Mouse (Mus musculus) forebrain, embryonic 12.5 days (tissue): ENCODE measurements around the gene Kif14. TPM values are rescaled to one million over a fixed set of nuclear protein-coding genes. Genes with fewer than 3 reads are reported as not detected.
"Not testable (repeated sequence)": the region's sequence is repeated elsewhere in the genome, so short reads cannot be mapped to it uniquely, and the experiment has no call there.

Experiments used
- ATAC-seq: fragments of 200-750 bp; cut with Nextera tagmentation; 2 replicates; pipeline ENCODE4 v1.8.0; 2017; ENCODE audit warnings: moderate TSS enrichment; ENCODE audit not compliant: low FRiP score
- H3K27ac ChIP-seq: fragments of 300-500 bp; sonication (generic); 2 replicates; pipeline ENCODE4 v1.5.1; 2016; ENCODE audit warnings: mild to moderate bottlenecking
- H3K27me3 ChIP-seq: fragments of 300-500 bp; sonication (generic); 2 replicates; pipeline ENCODE4 v1.6.1; 2016; ENCODE audit warnings: mild to moderate bottlenecking
- H3K36me3 ChIP-seq: fragments of 300-500 bp; sonication (generic); replicated peaks from 2 replicates; pipeline ENCODE4 v1.6.1; 2016; ENCODE audit warnings: mild to moderate bottlenecking
- H3K4me1 ChIP-seq: fragments of 300-500 bp; sonication (generic); 2 replicates; pipeline ENCODE4 v1.6.1; 2016
- H3K4me2 ChIP-seq: fragments of 300-500 bp; sonication (generic); 2 replicates; pipeline ENCODE4 v1.6.1; 2016; ENCODE audit warnings: mild to moderate bottlenecking, moderate library complexity
- H3K4me3 ChIP-seq: fragments of 300-500 bp; sonication (generic); replicated peaks from 2 replicates; pipeline ENCODE4 v1.5.1; 2016; ENCODE audit warnings: mild to moderate bottlenecking
- H3K9ac ChIP-seq: fragments of 300-500 bp; sonication (generic); 2 replicates; pipeline ENCODE4 v1.6.1; 2016; ENCODE audit warnings: mild to moderate bottlenecking
- H3K9me3 ChIP-seq: fragments of 300-500 bp; sonication (generic); 2 replicates; pipeline ENCODE4 v1.6.1; 2016
- WGBS: fragments of 180-500 bp; shearing (Covaris S2); methylation state at CpG from one replicate; pipeline ENCODE4 v1.1.7; 2016; 5-methylcytosine and 5-hydroxymethylcytosine counted together
- polyA plus RNA-seq: library from polyadenylated mRNA; unstranded; fragments of >200 nt; fragmentation: Nextera tagmentation; extraction: Ambion mirVana; gene quantifications from 2 replicates; pipeline ENCODE4 v1.2.1, GENCODE M21; 2016

The Kif14 gene
- polyA plus RNA-seq, 1 experiment from 2014 or later = 10.2 TPM

- ATAC-seq, H3K9ac ChIP-seq, H3K27me3 ChIP-seq, H3K9me3 ChIP-seq, H3K4me2 ChIP-seq, H3K27ac ChIP-seq, H3K4me1 ChIP-seq, H3K4me3 ChIP-seq: not testable (repeated sequence)
- H3K36me3 ChIP-seq = peaks cover 39% of the 10 kb centered on the region
- WGBS = 89% methylated on average over 10 of the region's 10 CpGs
Observed at GRCm38 (mm10) chr1:136506255-136506654, 40.1 kb downstream of the Kif14 start.

GRCm38 (mm10) chr1:136512317-136512716 lies 46.2 kb downstream of the Kif14 start:
- H3K4me2 ChIP-seq = no peak overlapping the region
- no peak overlapping the region for H3K4me3 ChIP-seq
- H3K36me3 ChIP-seq = peaks cover 52% of the 10 kb centered on the region
- WGBS = 87% methylated on average over 6 of the region's 6 CpGs
- no peaks in the 10 kb centered on the region for H3K9me3 ChIP-seq
- H3K27me3 ChIP-seq = no peaks in the 10 kb centered on the region
- no peak overlapping the region for H3K9ac ChIP-seq
- no peak for ATAC-seq
- H3K4me1 ChIP-seq = no peaks in the 10 kb centered on the region
- H3K27ac ChIP-seq = no peak overlapping the region

GRCm38 (mm10) chr1:136513181-136513580 lies 47.0 kb downstream of the Kif14 start:
- no peak overlapping the region for H3K27ac ChIP-seq
- 93% methylated on average over 11 of the region's 11 CpGs for WGBS
- H3K9me3 ChIP-seq = no peaks in the 10 kb centered on the region
- H3K27me3 ChIP-seq = no peaks in the 10 kb centered on the region
- H3K4me3 ChIP-seq = no peak overlapping the region
- H3K4me1 ChIP-seq = no peaks in the 10 kb centered on the region
- H3K36me3 ChIP-seq = peaks cover 46% of the 10 kb centered on the region
- no peak overlapping the region for H3K9ac ChIP-seq
- H3K4me2 ChIP-seq = no peak overlapping the region
- ATAC-seq = no peak

GRCm38 (mm10) chr1:136518699-136519356 lies 52.7 kb downstream of the Kif14 start:
- Histone ChIP-seq H3K9ac (no peak overlapping the region), H3K9me3 (no peaks in the 10 kb centered on the region), H3K4me2 (no peak overlapping the region), H3K4me1 (no peaks in the 10 kb centered on the region), H3K27ac (no peak overlapping the region), H3K36me3 (peaks cover 57% of the 10 kb centered on the region), H3K4me3 (no peak overlapping the region), H3K27me3 (no peaks in the 10 kb centered on the region)
- 93% methylated on average over 7 of the region's 7 CpGs for WGBS
- no peak for ATAC-seq

- 80% methylated on average over 11 of the region's 11 CpGs for WGBS
Observed at GRCm38 (mm10) chr1:136521363-136521937, 55.3 kb downstream of the Kif14 start.

GRCm38 (mm10) chr1:136524917-136525316 lies 58.8 kb downstream of the Kif14 start:
- Histone ChIP-seq H3K27me3 (no peaks in the 10 kb centered on the region), H3K9me3 (no peaks in the 10 kb centered on the region), H3K4me1 (no peaks in the 10 kb centered on the region), H3K36me3 (peaks cover 55% of the 10 kb centered on the region), H3K4me2 (no peak overlapping the region), H3K27ac (no peak overlapping the region), H3K9ac (no peak overlapping the region), H3K4me3 (no peak overlapping the region)
- ATAC-seq = no peak
- WGBS = 26% methylated on average over 2 of the region's 2 CpGs

More at GRCm38 (mm10) chr1:136521363-136521937, 55.3 kb downstream of the Kif14 start:
- H3K27me3 ChIP-seq = no peaks in the 10 kb centered on the region
- no peak overlapping the region for H3K4me3 ChIP-seq
- no peak overlapping the region for H3K4me2 ChIP-seq
- no peaks in the 10 kb centered on the region for H3K4me1 ChIP-seq
- no peak overlapping the region for H3K9ac ChIP-seq
- ATAC-seq = no peak
- no peaks in the 10 kb centered on the region for H3K9me3 ChIP-seq
- H3K36me3 ChIP-seq = peaks cover 45% of the 10 kb centered on the region
- H3K27ac ChIP-seq = no peak overlapping the region

- H3K4me2 ChIP-seq = no peak overlapping the region
- WGBS = 79% methylated on average over 6 of the region's 6 CpGs
- H3K27ac ChIP-seq = no peak overlapping the region
- no peaks in the 10 kb centered on the region for H3K4me1 ChIP-seq
- H3K36me3 ChIP-seq = peaks cover 58% of the 10 kb centered on the region
- no peaks in the 10 kb centered on the region for H3K27me3 ChIP-seq
- no peaks in the 10 kb centered on the region for H3K9me3 ChIP-seq
- H3K9ac ChIP-seq = no peak overlapping the region
- no peak overlapping the region for H3K4me3 ChIP-seq
- no peak for ATAC-seq
Observed at GRCm38 (mm10) chr1:136525818-136526217, 59.7 kb downstream of the Kif14 start.

GRCm38 (mm10) chr1:136527163-136527562 lies 61.0 kb downstream of the Kif14 start:
- no peak overlapping the region for H3K4me3 ChIP-seq
- no peak overlapping the region for H3K27ac ChIP-seq
- no peaks in the 10 kb centered on the region for H3K4me1 ChIP-seq
- no peaks in the 10 kb centered on the region for H3K9me3 ChIP-seq
- no peaks in the 10 kb centered on the region for H3K27me3 ChIP-seq
- 88% methylated on average over 16 of the region's 16 CpGs for WGBS
- peaks cover 51% of the 10 kb centered on the region for H3K36me3 ChIP-seq
- ATAC-seq = no peak
- no peak overlapping the region for H3K4me2 ChIP-seq
- no peak overlapping the region for H3K9ac ChIP-seq

GRCm38 (mm10) chr1:136532556-136532955 lies 66.4 kb downstream of the Kif14 start:
- no peaks in the 10 kb centered on the region for H3K4me1 ChIP-seq
- no peak overlapping the region for H3K4me3 ChIP-seq
- H3K9ac ChIP-seq = no peak overlapping the region
- no peak overlapping the region for H3K27ac ChIP-seq
- H3K9me3 ChIP-seq = 0 out of 2 replicates have a peak, but pooled peaks cover 4% of the 10 kb centered on the region
- peaks cover 21% of the 10 kb centered on the region for H3K36me3 ChIP-seq
- H3K4me2 ChIP-seq = no peak overlapping the region
- ATAC-seq = no peak
- 90% methylated on average over 3 of the region's 3 CpGs for WGBS
- H3K27me3 ChIP-seq = no peaks in the 10 kb centered on the region

GRCm38 (mm10) chr1:136536947-136537346 lies 70.8 kb downstream of the Kif14 start:
- Histone ChIP-seq H3K36me3 (no peaks in the 10 kb centered on the region), H3K27me3 (no peaks in the 10 kb centered on the region), H3K27ac (no peak overlapping the region), H3K9me3 (0 out of 2 replicates have a peak, but pooled peaks cover 4% of the 10 kb centered on the region), H3K9ac (no peak overlapping the region), H3K4me3 (no peak overlapping the region), H3K4me2 (no peak overlapping the region), H3K4me1 (no peaks in the 10 kb centered on the region)
- 90% methylated on average over 6 of the region's 6 CpGs for WGBS
- ATAC-seq = no peak

- ATAC-seq = no peak
- H3K36me3 ChIP-seq = no peaks in the 10 kb centered on the region
- WGBS = 91% methylated on average over 4 of the region's 4 CpGs
Observed at GRCm38 (mm10) chr1:136538247-136538646, 72.1 kb downstream of the Kif14 start.

GRCm38 (mm10) chr1:136540407-136540895 lies 74.3 kb downstream of the Kif14 start:
- Histone ChIP-seq H3K4me2 (no peak overlapping the region), H3K9me3 (0 out of 2 replicates have a peak, but pooled peaks cover 4% of the 10 kb centered on the region), H3K36me3 (no peaks in the 10 kb centered on the region), H3K27me3 (no peaks in the 10 kb centered on the region), H3K4me1 (no peaks in the 10 kb centered on the region), H3K9ac (no peak overlapping the region), H3K4me3 (no peak overlapping the region), H3K27ac (no peak overlapping the region)
- 48% methylated on average over 9 of the region's 9 CpGs for WGBS
- no peak for ATAC-seq

More at GRCm38 (mm10) chr1:136538247-136538646, 72.1 kb downstream of the Kif14 start:
- Histone ChIP-seq H3K27me3 (no peaks in the 10 kb centered on the region), H3K4me3 (no peak overlapping the region), H3K4me2 (no peak overlapping the region), H3K9ac (no peak overlapping the region), H3K27ac (no peak overlapping the region), H3K4me1 (no peaks in the 10 kb centered on the region), H3K9me3 (0 out of 2 replicates have a peak, but pooled peaks cover 4% of the 10 kb centered on the region)
